ENCODE assay signal across 8 mouse cellular contexts in the genomic region with DNA sequence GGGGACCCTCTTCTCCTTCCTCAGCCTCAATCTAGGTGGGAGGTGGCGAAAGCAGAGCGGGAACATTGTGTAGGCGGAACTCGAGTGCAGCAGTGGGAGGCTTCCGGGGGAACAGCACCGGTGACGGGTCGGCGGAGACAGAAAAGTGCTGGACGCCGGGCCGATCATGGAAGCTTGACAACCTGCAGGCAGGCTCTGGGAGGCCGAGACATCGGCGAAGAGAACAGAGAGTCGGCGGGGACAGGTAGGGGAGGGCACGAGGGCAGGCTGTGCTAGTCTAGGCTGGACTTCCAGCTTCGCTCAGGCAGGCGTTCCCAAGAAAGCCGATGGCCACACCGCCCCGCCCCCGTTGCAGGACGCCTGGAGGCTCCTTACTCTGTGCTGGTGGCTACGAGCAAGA. TPM values are rescaled to one million over a fixed set of nuclear protein-coding genes. Genes with fewer than 3 reads are reported as not detected.
A peak's percentile ranks its signal among the peaks of the same experiment; 100 is the strongest.
DNase-seq lines count a peak whose midpoint lies in the region; ATAC-seq and TF ChIP-seq lines count a peak whose summit lies in the region.

No protein-coding gene starts in this region.

- peak overlapping the region; percentile 63 to 81 for H3K4me3 ChIP-seq in heart, embryonic 14.5 days (ENCODE audit: control insufficient read depth in 1 of 2, insufficient read depth in 1 of 2, low read depth in 1 of 2, low read length in 2 of 2)
- peak overlapping the region; percentile 70 to 94 for H3K4me3 ChIP-seq in liver, embryonic 14.5 days (ENCODE audit: insufficient read depth in 1 of 2, low read depth in 2 of 2, low read length in 2 of 2)
- H3K4me3 ChIP-seq in neural tube, embryonic 11.5 days (ENCODE audit: low read depth, low read length) = peak overlapping the region; percentile 86
- H3K4me3 ChIP-seq in stomach, postnatal 0 days (ENCODE audit: low read depth, low read length) = peak overlapping the region; percentile 88

- H3K9ac ChIP-seq in heart, embryonic 14.5 days (ENCODE audit: low read length) = peak overlapping the region; percentile 86
- H3K9ac ChIP-seq in liver, embryonic 14.5 days (replicated peaks) = peak overlapping the region; percentile 75
- H3K9ac ChIP-seq in neural tube, embryonic 11.5 days (ENCODE audit: low read length) = peak overlapping the region; percentile 84
- H3K9ac ChIP-seq in stomach, postnatal 0 days (ENCODE audit: low read length) = peak overlapping the region; percentile 85

- H3K27ac ChIP-seq in heart, embryonic 14.5 days (replicated peaks in 1 of 2; ENCODE audit: control insufficient read depth in 1 of 2, insufficient read depth in 1 of 2, low read depth in 2 of 2, low read length in 2 of 2) = 0 out of 4 replicates have a peak overlapping the region, but pooled peaks of 1 of the 2 experiments have one; percentile 9
- H3K27ac ChIP-seq in liver, embryonic 14.5 days = no peak overlapping the region; the same call in 1 of the 2 replicates
- no peak overlapping the region for H3K27ac ChIP-seq in neural tube, embryonic 11.5 days (ENCODE audit: low read depth, low read length)
- peak overlapping the region; percentile 63; the same call in 1 of the 2 replicates for H3K27ac ChIP-seq in stomach, postnatal 0 days (replicated peaks)

- no peak for TF ChIP-seq CTCF in liver, embryonic 14.5 days (IDR thresholded peaks at IDR 0.05; ENCODE audit: low read depth)
- TF ChIP-seq CTCF in stomach, postnatal 0 days (IDR thresholded peaks at IDR 0.05; ENCODE audit: low read depth) = peak; percentile 6; the same call in 1 of the 2 replicates

- peaks cover 2 to 18% of the 10 kb centered on the region in 2 experiments; a peak in 3 of 4 replicates for H3K4me1 ChIP-seq in heart, embryonic 14.5 days (ENCODE audit: control insufficient read depth in 2 of 2, insufficient read depth in 2 of 2, low read length in 2 of 2)
- peaks cover 7 to 10% of the 10 kb centered on the region in 2 experiments; a peak in 2 of 4 replicates for H3K4me1 ChIP-seq in liver, embryonic 14.5 days (replicated peaks; ENCODE audit: control insufficient read depth in 2 of 2, insufficient read depth in 2 of 2, low read length in 1 of 2)
- H3K4me1 ChIP-seq in neural tube, embryonic 11.5 days (ENCODE audit: control insufficient read depth, insufficient read depth, low read length) = 0 out of 2 replicates have a peak, but pooled peaks cover 3% of the 10 kb centered on the region
- no peaks in the 10 kb centered on the region for H3K4me1 ChIP-seq in stomach, postnatal 0 days (replicated peaks; ENCODE audit: control insufficient read depth, insufficient read depth)

- H3K36me3 ChIP-seq in heart, embryonic 14.5 days (ENCODE audit: control insufficient read depth, insufficient read depth, low read length) = peaks cover 27% of the 10 kb centered on the region
- H3K36me3 ChIP-seq in liver, embryonic 14.5 days (replicated peaks; ENCODE audit: control insufficient read depth, insufficient read depth, low read depth) = peaks cover 6% of the 10 kb centered on the region
- H3K36me3 ChIP-seq in neural tube, embryonic 11.5 days (ENCODE audit: control insufficient read depth, insufficient read depth, low read length) = 0 out of 2 replicates have a peak, but pooled peaks cover 2% of the 10 kb centered on the region
- H3K36me3 ChIP-seq in stomach, postnatal 0 days (ENCODE audit: control insufficient read depth, insufficient read depth, low read length) = no peaks in the 10 kb centered on the region

- H3K4me2 ChIP-seq in heart, embryonic 14.5 days (ENCODE audit: low read length) = peak overlapping the region; percentile 92
- peak overlapping the region; percentile 91 for H3K4me2 ChIP-seq in liver, embryonic 14.5 days (ENCODE audit: low read depth)
- H3K4me2 ChIP-seq in neural tube, embryonic 11.5 days (ENCODE audit: low read depth) = peak overlapping the region; percentile 76
- H3K4me2 ChIP-seq in stomach, postnatal 0 days (replicated peaks; ENCODE audit: low read depth) = peak overlapping the region; percentile 91

- ATAC-seq in heart, embryonic 14.5 days (ENCODE audit: insufficient number of reproducible peaks, insufficient read depth, low FRiP score, low read depth) = no peak
- no peak for ATAC-seq in liver, embryonic 14.5 days (ENCODE audit: insufficient read depth)
- peak; percentile 24; the same call in 1 of the 2 replicates for ATAC-seq in neural tube, embryonic 11.5 days (ENCODE audit: insufficient read depth, low FRiP score, low TSS enrichment)
- peak; percentile 48 for ATAC-seq in stomach, postnatal 0 days (ENCODE audit: low FRiP score, low TSS enrichment)

- no peak; the same call in 1 of the 2 replicates for TF ChIP-seq EP300 in liver, embryonic 14.5 days (IDR thresholded peaks at IDR 0.05; ENCODE audit: low read depth)
- no peak for TF ChIP-seq EP300 in stomach, postnatal 0 days (optimal IDR thresholded peaks at IDR 0.05)

- WGBS in heart, embryonic 14.5 days = under 1% methylated on average over 26 of the region's 26 CpGs
- WGBS in liver, embryonic 14.5 days (ENCODE audit: insufficient replicate concordance) = 1% methylated on average over 26 of the region's 26 CpGs
- under 1% methylated on average over 26 of the region's 26 CpGs for WGBS in neural tube, embryonic 11.5 days
- 0% methylated on average over 25 of the region's 26 CpGs for WGBS in stomach, postnatal 0 days

- H3K9me3 ChIP-seq in heart, embryonic 14.5 days (ENCODE audit: control insufficient read depth, low read length) = no peaks in the 10 kb centered on the region
- no peaks in the 10 kb centered on the region for H3K9me3 ChIP-seq in liver, embryonic 14.5 days (ENCODE audit: control insufficient read depth, low read length)
- no peaks in the 10 kb centered on the region for H3K9me3 ChIP-seq in neural tube, embryonic 11.5 days (ENCODE audit: control insufficient read depth, low read length)
- H3K9me3 ChIP-seq in stomach, postnatal 0 days (ENCODE audit: control insufficient read depth, low read length) = no peaks in the 10 kb centered on the region

- H3K27me3 ChIP-seq in heart, embryonic 14.5 days (ENCODE audit: control insufficient read depth, insufficient read depth, low read length) = no peaks in the 10 kb centered on the region
- H3K27me3 ChIP-seq in liver, embryonic 14.5 days (ENCODE audit: control insufficient read depth, insufficient read depth, low read length) = no peaks in the 10 kb centered on the region
- H3K27me3 ChIP-seq in neural tube, embryonic 11.5 days (ENCODE audit: control insufficient read depth, insufficient read depth, low read length) = no peaks in the 10 kb centered on the region
- no peaks in the 10 kb centered on the region for H3K27me3 ChIP-seq in stomach, postnatal 0 days (ENCODE audit: control insufficient read depth, insufficient read depth, low read length)

- DNase-seq in CD4-positive helper T cell, adult 2 months (ENCODE audit: low read depth, low spot score) = peak; percentile 82
- DNase-seq in brain, embryonic 18.5 days (ENCODE audit: low read depth, low spot score) = peak; percentile 52
- DNase-seq in fibroblast of lung, adult 2 months (ENCODE audit: low read depth) = peak; percentile 40
- DNase-seq in kidney, postnatal 14 days = peak; percentile 84
- peak; percentile 49 to 59 (median 56) for DNase-seq in liver, embryonic 14.5 days (ENCODE audit: low read depth in 3 of 3, low spot score in 3 of 3)
- DNase-seq in neural tube, embryonic 11.5 days (ENCODE audit: low spot score) = peak; percentile 82
- DNase-seq in stomach, postnatal 0 days (ENCODE audit: low spot score) = peak; percentile 84

RNA-seq across cellular contexts. Expression of a gene that starts 4.3 kb away (rescaled TPM):
- polyA plus RNA-seq in heart, embryonic 14.5 days (2014; fragmentation: Nextera tagmentation; extraction: Ambion mirVana) = 20.7 and 20.9 TPM in 2 replicates
- 16.3 and 16.5 TPM in 2 replicates for polyA plus RNA-seq in liver, embryonic 14.5 days (2012; rRNA removed)
- polyA plus RNA-seq in liver, embryonic 14.5 days (2014; fragmentation: Nextera tagmentation; extraction: Ambion mirVana) = 11.4 and 12.2 TPM in 2 replicates
- polyA plus RNA-seq in neural tube, embryonic 11.5 days (2014; fragmentation: Nextera tagmentation; extraction: Ambion mirVana) = 63.7 and 65.4 TPM in 2 replicates
- 14.9 and 16.2 TPM in 2 replicates for polyA plus RNA-seq in stomach, postnatal 0 days (2015; fragmentation: Nextera tagmentation; extraction: Ambion mirVana)

RNA-seq across cellular contexts. Expression of a gene that starts 4.6 kb away (rescaled TPM):
- polyA plus RNA-seq in heart, embryonic 14.5 days (2014; fragmentation: Nextera tagmentation; extraction: Ambion mirVana) = 63.5 and 67.9 TPM in 2 replicates
- polyA plus RNA-seq in liver, embryonic 14.5 days (2012; rRNA removed) = 18.0 and 20.0 TPM in 2 replicates
- polyA plus RNA-seq in liver, embryonic 14.5 days (2014; fragmentation: Nextera tagmentation; extraction: Ambion mirVana) = 23.6 and 25.2 TPM in 2 replicates
- polyA plus RNA-seq in neural tube, embryonic 11.5 days (2014; fragmentation: Nextera tagmentation; extraction: Ambion mirVana) = 77.9 and 83.2 TPM in 2 replicates
- 33.6 and 38.2 TPM in 2 replicates for polyA plus RNA-seq in stomach, postnatal 0 days (2015; fragmentation: Nextera tagmentation; extraction: Ambion mirVana)

Comparison
In these comparisons a context has a peak if more than half of its experiments do, and no peak if none do; other contexts are left out.
1. ATAC-seq: peak in neural tube, embryonic 11.5 days (single experiment) and stomach, postnatal 0 days (single experiment); none in heart, embryonic 14.5 days (single experiment) and liver, embryonic 14.5 days (single experiment).
2. Peak in every context shown above with its lines, with median percentiles within 50 percentile points of each other: DNase-seq, H3K4me2 ChIP-seq, H3K4me3 ChIP-seq and H3K9ac ChIP-seq.